Mouse (Mus musculus) lung, postnatal 0 days (tissue): Measurements from ENCODE around the gene Dctn3.

ENCODE experiments used
- CTCF ChIP-seq: IDR thresholded peaks from 2 replicates; pipeline ENCODE4 v1.5.1; 2016; ENCODE audit warnings: antibody characterized with exemption, mild to moderate bottlenecking
- EP300 ChIP-seq: IDR thresholded peaks from 2 replicates; pipeline ENCODE4 v1.6.1; 2016; ENCODE audit warnings: antibody characterized with exemption, mild to moderate bottlenecking, control low read depth

- TF ChIP-seq CTCF (no peak), EP300 (no peak)
Observed at GRCm38 (mm10) chr4:41715082-41715481, 7.9 kb downstream of the Dctn3 start.
